Mouse (Mus musculus): ENCODE data around the gene Ralgapb.

DNA sequence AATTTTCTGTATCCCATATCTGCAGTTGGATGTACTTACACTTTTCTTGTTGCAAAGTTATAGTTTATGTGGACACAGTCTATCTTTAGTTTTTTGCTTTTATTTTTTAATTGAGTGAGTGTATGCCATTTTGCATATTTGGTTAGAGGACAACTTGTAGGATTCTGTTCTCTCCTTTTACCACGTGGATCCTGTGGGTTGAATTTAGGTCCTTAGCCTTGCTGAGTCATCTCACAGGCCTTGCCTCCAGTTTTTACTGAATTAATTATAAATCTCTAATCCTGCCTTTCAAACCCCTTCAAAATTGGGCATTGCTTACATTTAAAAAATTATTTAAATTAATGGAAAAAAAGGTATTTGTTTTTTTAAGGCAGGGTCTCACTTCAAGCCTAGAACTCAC is 6.2 kb downstream of the Ralgapb start:
- TF ChIP-seq EP300 (IDR thresholded peaks at IDR 0.05), result no peak
- TF ChIP-seq CTCF (IDR thresholded peaks at IDR 0.05), result no peak
